Mouse (Mus musculus) urinary bladder, postnatal 10 days (tissue): ENCODE results near the gene Ghr.

Source experiments
- DNase-seq: peaks from one replicate; pipeline ENCODE4 v3.0.0; 2022; ENCODE audit warnings: low spot score

Gene Ghr

DNA sequence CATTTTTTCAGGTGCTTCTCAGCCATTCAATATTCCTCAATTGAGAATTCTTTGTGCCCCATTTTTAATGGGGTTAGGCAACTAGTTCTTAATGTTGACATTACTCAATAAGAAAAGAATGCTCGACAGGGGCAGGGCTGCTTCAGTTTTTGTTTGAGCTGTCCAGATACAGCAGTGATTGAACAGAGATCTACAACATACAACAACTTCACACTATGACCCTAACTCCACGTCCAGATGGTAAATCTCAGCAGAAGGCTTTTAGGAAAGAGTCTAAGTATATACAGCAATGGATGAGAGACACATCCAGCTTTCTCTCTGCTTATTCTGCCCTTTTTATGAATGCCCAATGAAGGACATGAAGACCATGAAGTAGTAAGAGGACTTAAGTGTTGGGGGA lies 199.5 kb downstream of the Ghr start:
- DNase-seq, result no peak

DNA sequence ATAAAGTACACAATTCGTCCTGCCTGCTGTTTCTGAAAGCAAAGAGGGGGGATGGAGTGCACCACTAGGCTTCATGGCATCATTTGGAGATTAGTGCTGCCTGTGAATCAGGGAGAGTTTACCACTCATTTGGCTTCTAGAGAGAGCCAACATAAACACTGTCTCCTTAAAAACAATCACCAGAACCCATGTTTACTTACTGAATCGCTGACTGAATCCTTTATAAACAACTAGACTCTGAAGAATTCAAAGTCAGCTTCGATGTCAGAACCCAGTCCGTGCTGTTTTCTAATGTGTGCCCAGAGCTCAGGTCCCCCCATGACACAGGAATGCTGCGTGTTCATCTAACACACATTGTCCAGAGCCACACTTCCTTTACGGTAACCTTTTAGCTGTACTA lies 201.9 kb downstream of the Ghr start:
- no peak for DNase-seq

DNA sequence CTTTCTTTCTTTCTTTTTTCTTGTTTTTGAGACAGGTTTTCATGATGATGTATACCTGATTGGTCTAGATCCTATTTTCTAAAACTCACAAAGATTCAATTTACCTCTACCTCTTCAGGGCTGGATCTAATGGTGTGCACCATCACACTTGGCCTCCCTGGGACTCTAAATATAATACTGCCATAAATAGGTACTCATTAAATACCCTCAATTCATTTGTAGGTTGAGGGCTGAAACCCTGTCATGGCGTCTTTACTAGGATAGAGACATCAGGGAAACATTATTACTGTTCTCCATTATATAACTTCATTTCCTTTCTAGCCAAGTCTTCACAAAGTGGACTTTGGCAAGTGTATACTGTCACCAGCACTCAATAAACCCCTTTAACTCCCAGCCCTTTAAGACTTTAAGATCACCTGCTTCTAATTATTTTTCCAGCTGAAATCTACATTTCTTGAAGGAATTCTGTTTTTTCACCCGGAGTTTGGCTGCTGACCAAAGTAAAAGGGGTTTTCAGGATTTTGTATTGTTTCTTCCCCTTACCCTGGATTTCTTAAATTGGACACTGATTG lies 214.9 kb downstream of the Ghr start:
- no peak for DNase-seq

DNA sequence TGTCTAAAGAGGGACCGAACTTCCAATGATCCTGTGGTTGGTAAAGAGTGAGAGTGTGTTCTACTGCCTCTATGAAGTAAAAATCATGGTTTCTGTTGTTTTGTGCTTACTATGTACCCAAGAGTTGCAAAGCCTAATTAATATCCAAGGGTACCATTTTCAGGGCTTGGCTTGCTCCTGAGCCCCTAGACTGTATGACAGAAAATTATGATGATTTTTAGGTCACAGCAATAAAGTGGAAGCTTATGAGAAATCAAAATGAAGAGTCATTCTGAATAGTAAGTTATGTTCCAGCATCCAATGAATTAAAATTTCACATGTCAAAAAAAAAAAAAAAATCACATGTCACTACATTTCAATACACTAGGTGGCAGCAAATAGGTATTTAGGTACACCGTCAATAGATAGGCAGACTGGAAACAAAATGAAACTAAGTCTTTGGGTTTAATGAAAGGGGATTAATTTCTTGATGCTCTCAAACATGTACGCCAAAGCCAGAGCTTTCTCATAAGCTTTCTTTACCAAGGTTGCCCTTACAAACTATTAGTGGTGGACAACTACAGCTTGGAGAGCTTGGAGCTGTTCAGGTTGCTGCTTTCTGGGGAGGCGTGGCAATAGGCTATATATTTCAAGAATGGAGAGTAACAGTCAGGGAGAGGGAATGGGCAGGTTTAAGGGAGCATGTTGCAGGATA lies 227.1 kb downstream of the Ghr start:
- DNase-seq, result no peak

DNA sequence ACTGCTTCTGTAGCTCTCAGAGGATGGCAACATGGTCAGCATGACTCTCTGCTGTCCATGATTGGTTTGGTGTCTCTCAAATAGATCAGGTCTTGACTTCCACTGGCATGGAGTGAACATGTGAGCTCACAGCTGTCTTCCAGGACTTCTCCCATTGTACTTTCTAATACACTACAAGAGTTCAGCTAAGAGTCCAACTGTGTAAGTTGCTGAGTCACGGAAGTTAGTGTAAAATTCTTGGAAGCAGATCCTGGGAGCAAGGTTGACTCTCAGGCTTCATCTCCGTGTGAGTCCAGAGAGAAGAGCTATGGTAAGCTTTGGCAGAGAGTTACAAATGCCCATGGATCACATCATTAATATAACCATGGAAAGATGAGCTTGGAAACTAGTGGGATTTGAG lies 229.6 kb downstream of the Ghr start:
- no peak for DNase-seq

DNA sequence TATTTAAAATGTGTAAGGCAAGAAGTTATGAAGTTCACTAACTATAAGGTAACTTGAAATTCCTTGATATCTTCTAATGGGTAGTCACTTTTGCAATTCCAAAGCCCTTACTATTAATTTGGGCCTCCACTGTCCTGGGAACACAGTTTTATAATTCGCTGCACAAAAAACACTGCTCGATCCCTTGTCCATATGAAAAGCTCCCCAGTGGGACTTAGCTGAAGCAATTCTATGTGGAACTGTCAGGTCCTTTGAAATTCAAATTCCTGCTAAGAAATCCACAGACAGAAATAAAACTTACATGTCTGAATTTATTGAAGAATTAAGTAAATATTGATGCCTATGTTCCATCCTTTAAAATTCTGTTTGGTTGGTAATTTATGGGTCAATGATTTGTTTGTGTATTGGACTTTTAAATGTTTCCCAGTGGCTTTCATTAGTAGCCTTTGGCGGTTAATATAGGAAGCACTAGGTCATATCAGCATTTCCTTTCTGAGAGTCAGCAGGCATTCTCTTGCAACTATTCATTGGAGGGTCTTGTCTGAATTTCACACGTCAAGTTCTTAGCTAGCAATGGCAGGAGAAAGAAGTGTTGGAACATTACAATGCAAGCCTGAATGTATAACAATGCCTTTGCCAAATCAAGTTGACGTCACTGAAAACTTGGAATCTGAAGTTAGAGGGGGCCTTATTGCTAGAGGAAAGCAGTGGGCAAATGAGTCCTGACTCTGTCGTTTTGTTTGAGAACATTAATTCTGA lies 233.8 kb downstream of the Ghr start:
- no peak for DNase-seq

DNA sequence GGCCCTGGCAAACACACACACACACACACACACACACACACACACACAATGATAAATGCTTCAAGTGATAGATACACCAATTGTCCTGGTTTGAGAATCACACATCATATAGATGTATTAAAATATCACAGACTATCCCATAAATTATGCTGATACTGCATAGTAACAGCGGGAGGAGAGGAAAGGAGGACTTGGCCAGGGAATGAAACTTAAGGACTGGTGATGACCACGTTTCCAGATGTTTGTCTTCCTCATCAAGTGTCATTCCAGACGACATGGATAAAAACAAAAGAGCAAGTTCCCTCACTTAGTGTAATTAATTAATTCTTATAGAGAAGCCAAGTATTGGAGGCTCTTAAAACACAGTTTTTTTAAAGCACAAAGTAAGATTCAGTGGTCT lies 236.6 kb downstream of the Ghr start:
- DNase-seq, result no peak

DNA sequence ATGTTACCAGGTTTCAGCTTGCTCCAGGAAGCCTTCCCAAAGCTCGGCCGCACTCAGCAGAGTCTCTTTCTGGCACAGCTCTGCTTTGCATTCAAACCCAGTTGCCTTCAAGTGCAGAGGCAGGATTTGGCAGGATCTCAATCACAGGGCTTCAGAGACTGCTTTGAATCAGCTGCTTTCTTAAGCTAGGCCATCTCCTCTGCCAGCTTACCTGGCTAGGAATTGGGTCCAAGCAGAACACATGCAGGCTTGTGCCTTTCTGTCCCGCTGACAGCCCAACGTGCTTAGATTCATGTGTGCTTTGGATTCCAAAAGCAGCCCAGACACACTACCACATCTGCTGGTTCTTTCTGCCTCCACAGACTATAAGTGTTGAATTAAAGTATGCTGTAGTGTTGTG lies 238.7 kb downstream of the Ghr start:
- DNase-seq, result no peak

DNA sequence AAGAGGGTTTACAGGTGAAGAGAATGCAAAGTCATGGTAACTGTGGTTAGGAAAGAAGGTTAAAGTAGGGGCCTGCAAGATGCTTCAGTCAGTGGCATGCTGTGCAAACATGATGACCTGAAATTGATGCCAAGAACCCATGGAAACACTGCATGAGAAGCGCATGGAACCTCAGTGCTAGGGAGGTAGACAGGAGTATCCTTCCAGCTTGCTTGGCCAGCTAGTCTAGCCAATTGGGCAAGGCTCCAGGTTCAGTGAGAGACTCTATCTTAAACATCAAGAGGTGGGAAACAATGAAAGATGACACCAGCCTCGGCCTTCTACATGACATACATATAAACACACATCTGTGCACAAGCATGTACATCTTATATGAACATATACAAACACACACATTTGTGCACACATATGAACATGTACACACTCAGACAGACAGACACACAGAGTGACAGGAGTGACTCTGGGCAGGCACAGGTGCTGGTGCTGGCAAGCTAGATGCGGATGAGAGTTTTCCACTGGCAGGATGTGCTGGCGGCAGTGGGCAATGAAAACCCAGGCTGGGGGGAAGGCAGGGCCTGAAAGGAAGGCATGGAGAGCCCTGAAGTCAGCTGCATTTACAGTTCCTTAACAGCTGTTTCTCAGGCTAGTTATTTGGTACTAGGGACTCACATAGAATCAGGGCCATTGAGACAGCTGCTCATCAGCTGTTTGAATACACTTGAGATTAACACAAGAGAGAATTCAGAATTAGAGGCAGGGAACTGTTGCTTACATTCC lies 241.3 kb downstream of the Ghr start:
- DNase-seq, result no peak

DNA sequence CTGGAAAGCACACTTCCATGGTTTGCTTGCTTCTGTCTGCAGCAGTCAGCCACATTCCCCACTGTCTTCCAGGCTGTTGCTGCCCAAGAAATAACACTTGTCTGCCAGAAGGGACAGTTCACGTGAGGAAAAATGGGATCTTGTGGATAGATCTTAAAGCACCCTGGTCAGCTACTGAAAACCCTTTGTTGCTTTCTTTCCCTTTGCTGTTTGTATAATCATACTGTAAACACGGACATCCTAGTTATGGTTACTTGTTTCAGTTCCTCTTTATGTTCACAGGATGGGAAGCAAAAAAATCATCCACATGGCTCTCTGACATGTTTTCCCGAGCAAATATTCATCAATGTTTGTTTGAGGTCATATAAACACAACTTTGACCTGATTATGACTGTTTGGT lies 243.4 kb downstream of the Ghr start:
- no peak for DNase-seq

DNA sequence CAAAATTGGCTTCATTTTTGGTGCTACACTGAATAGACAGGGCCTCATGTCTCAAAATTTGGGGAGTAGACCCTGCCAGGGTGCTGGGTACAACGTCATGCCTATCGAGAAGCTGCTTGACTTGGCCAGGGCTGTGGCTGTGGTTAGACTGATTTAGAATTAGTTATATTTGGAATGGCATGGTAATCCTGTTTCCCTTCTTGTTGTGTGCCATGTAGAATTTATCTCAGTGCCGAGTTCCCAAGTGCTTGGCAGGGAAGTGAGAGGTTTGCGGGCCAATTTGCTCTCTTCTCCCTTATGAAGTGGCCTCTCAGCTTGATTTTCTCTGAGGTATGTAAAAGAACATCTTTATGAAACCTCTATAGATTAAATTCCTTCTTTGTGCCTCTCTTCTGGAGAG lies 250.8 kb downstream of the Ghr start:
- DNase-seq, result no peak

DNA sequence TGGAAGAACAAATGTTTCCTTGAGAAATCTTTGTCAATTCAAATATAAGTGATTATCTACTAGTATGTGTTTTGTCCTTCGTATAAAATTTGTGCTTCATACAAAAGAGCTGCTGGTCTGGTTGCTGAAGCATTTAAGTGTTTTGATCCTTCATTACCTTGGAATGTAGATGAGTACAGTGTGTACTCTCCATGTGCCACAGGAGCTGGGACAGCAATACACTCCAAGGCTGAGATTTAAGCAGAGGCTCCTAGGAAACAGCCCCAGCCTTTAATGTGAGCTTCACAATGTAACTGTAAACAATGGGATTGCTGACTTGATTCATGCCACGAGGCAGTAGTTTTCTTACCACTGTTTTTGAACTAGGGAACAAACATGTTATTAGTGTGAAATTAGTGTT lies 251.5 kb downstream of the Ghr start:
- no peak for DNase-seq

DNA sequence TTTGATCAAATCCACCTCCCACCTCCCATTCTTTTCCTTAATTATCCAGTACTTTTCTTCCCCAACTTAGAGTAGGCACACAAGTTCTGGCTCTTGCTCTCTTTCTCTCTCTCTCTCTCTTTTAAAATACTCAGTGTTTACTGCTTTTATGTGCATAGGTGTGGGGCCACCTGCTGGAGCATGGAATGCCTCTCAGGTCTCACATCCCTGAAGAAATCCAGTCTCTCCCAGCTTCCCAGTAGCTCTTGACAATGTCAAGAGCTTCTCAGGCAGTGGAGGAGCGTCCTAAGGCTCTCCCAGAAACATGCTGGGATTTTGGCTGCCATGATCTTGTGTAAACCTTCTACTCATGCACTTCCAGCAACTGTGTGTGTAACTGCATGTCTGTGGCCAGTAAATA lies 253.0 kb downstream of the Ghr start:
- no peak for DNase-seq

DNA sequence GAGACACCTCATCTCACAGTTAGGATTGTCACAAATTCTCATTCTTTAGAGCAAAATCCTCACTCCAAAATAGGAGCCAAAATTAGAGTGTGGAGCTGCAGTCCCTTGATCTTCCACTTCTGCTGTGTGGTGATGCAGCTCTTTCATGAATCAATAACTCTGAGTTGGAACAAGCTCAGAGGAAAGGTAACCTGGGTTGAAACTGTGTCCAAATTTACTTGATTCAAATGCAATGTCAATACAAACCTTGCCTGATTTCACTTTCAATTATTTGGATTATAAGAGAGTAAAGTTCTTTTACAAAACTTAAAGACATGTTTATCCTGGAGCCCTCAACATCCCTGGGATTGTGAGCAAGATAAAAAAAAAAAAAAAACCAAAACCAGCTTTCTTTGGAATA lies 260.3 kb downstream of the Ghr start:
- DNase-seq, result no peak

DNA sequence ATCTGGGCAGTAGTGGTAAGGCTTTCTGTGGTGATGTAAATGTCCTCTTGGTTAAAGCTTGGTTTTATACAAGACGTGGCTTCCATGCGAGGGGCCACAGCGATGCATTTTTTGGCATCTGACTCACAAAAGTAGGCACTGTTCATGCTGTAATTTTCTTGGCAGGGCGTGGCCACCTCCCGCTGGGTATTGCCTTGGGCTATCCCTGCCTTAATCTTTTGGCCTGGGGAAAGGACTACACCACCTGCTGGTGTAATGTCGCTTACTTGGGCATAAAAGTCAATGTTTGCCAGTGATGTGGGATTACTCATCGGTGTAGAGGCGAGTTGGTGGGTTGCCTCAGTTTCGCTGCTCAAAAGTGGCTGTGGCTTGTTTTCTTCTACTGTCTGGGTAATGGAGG lies 263.4 kb downstream of the Ghr start:
- DNase-seq, result no peak

DNA sequence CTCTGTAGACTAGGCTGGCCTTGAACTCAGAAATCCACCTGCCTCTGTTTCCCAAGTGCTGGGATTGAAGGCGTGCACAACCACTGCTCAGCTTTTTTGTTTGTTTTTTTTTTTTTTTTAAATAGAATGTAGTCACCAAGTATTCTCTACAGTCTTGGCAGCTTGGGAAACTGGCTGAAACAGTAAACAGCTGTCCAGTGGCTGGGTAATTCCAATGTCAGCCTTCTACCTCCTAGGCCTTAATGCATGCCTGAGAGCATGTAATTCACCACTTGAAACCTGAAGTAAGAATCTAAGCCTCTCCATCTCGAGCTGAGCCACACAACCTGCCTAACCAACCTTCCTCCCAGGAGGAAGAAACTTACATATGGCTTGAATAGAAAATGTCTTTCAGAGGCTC lies 266.7 kb downstream of the Ghr start:
- no peak for DNase-seq

DNA sequence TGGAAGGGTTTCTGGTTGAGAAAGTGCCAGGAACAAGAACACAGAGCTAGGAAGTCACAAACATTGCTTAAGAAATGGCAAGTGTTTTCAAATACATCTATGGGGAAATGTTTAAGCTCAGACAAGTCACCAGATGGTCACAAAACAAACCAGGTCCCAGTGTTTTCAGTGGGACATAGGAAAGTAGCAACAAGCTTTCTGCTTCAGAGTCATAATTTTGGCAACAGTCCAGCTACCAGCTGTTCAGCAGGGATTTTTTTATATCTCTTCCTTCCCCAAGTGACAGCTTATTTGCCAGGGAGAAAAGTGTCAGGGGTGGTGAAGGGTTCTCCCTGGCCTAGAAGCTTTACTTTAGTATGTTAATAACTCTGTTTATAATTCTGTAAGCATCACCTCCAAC lies 270.4 kb downstream of the Ghr start:
- no peak for DNase-seq

DNA sequence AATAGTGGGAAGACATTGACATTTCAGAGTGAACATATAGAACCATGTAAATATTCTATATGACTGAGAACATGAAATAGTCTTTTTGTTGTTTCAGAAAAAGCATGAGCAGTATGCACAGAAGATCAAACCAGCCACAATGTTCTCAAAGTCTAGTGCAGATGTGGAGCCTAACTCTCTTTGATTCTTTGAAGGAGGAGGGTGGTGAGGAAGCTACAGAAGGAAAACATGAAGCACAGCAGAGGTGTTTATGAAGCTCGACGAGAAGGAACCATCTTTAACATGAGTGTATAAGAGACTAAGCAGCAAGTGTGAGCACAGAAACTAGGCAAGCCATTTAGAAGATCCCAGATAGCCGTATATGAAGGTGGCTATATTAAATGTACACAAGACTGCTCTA lies 273.4 kb downstream of the Ghr start:
- no peak for DNase-seq

DNA sequence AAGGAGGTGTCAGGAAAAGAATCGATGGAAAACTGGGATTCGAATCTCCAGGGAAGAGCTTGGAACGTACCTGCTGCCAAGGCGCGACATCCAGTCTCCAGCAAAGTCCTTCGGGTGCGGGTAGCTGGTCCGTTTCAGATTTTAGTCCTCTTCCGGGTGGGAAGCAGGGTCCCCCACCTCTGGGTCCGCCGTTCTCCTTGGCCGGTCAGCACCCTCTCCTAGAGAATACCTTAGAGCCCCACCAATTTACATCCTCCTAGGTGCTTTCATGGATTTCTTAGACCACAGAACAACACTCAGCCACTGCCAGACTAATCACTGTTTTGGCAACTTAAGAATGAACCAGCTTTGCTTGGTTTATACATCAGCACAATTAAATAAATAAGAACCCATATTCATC lies 279.9 kb downstream of the Ghr start, which contains the start of gene Ccdc152:
TSS of gene Ccdc152 (minus strand) at position 101 of the 400 bp plus-strand sequence.
- no peak for DNase-seq

DNA sequence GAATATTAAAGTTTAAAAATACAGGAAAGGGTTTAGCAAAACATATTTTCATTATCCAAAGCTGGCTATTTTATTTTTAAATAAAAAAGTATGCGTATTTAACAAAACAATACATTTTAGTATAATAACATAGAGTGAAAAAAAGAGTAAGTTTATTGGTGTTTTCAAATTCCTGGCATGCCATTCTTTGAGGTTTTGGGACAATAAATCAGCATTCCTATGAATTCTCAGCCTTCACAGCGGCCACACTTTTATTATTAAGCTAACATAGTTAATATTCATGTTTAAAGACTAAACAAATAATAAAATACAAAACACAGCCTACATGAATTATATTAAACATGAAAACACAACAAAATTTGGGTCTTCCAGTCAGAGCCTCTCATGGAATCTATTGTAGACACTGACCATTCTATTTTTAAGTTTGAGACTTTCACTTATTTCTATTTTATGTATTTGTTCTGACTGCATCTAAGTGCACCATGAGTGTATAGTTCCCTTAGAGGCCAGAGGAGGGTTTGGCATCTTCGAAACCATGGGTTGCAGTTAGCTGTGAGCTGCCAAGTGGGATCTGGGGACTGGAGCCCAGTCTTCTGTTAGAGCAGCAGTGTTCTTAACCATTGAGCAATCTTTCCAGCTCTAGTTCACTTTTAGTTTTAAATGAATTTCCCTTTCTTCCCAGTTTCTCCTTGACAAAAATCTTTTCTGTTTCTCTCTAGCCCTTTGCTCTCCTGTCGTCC lies 282.8 kb downstream of the Ghr start:
- DNase-seq, result no peak

DNA sequence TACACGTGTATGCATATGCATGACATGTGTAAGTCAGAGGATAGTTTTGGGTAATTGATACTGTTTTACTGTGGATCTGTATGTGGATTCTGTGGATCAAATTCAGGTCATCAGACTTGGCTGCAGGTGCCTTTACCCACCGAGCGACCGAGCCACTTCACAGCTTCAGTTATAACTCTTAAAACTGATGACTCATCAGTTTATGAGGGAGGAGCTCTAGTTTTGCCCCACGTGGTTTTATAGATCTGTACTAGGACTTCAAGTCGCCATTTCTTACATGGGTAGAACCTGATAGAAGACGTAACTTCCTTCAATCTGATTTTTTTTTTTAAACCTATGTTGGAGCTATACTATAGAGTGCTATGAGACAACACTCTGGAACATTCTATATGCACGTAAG lies 285.7 kb downstream of the Ghr start:
- no peak for DNase-seq

DNA sequence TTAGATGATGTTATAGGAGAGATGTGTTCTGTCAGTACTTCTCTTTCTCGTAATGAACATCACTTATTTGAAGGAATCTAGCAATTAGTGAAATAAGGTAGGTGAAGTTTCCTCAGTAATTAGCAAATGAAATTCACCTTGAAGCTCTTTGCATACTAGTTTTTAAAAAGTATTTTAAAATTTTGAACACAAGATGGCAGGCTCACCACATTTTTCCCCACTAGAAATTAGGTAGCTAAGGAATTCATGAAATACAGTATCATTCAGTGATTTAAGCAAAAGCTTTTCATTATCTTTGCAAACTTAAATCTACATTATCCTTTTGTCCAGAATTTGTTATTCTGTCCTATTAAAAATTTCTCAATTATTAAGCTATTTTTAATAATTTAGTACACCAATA lies 287.3 kb downstream of the Ghr start:
- no peak for DNase-seq
